Mouse (Mus musculus) ovary, adult 18-20 months (tissue): Measurements from ENCODE around the gene Olfr867.

Experiments
- DNase-seq: peaks from one replicate; pipeline ENCODE4 v3.0.0; 2022; ENCODE audit warnings: low spot score, mixed read lengths

The Olfr867 gene

DNA sequence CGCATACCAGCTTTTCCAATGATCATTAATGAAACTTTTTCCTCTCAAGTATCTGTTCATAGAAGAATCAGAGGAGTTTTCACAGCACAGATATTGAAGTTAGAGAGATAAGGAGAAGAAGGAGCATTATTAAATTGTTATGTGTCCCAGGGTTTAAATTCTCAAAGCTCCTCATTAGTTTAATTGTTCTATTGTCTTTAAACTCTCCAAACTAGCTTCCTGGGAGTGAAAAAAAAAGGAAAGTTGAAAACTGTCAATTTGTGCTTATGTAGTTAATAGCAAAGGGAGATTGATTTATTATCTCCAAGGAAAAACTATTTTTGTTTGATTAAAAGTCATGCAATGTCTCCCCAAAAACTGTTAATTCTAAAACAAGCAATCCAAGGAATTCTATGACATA is at the start of gene Olfr867:
Gene Olfr867 (minus strand): TSS at position 101 of the 400 bp plus-strand sequence.
- DNase-seq = no peak

DNA sequence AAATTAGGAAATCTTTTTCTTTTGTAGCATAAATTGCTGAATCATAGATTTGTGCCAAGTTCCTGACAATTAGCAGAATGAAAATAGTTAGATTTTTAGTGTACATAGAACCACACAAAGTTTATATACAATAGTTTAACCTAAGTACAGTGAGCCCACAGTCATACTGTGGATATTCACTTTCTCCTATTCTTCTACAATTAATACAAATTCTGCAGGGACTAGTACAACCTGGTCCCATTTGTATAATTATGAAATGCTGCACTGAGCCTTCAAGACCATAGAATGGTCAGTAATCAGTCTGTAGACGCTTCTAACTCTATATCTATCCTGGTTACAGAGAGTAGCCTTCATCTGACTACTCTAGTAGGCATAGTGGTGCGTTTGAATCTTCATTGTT is 41.0 kb upstream of the Olfr867 start, which contains the start of gene Olfr868:
Gene Olfr868 (plus strand): TSS at position 301 of the 400 bp plus-strand sequence.
- no peak for DNase-seq

DNA sequence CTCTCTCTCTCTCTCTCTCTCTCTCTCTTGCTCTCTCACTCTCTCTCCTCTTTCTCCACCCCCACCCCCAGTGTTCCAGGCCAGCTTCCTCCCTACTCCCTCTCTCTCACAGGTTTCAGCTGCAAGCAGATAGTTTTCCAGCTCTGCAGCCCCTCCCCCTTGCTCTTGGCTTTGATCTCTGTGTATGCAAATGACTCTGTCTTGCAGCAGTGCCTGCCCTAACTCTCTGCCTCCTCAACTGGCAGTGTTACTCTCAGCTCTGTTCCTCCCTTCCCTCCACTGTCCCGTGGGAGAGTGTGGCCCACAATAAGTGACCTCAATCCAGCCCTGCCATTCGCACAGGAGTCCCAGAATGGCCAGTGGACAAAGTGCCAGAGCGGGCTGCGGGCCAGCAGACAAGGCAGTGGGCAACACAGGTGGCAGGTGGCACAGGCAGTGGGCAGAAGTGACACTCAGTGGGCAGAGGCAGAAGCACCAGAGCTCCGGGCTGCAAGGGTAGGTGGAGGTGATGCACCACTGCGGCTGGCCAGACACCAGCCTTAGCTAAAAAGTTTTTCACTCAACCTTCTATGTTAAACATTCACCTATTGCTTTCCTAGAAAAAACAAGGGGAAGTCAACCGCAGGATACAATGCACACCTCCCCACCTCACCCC is 16.3 kb upstream of the Olfr867 start:
- no peak for DNase-seq

DNA sequence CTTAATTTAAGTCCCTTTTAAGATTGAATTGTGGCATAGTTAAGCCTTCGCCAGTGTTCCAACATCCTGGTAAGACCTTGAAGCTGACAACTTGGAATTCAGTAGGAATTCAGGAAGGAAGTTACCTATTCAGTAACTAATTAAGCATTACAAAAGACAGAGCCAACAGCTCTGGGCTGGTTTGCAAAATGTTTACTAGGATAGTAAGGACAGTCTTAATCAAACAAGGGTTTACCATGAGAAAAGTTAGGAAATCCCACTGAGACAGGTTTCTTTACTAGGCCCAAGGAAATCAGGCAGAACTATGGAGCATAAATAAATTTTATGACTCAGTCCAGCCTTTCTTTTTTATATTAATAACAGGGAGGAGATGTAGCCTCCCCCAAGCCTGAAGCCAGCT is 13.9 kb upstream of the Olfr867 start:
- DNase-seq = no peak

DNA sequence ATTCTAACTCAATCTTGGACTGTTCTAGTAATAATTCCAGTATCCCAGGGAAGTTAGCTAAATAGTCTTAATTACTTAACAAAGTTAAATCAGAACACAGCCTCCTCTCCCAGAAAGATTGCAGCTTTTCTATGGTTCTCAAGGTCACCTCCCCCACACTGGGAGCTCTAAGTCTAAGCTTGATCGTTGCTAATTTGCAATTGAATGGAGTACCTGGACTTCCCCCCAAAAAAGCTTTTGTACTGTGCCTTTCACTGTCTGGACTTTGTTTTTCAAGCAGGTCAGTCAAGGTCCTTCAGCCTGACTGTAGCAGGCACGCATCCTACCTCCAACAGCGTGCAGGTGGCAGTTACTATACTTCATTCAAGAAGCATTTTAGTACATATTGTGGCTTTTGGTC is 12.9 kb upstream of the Olfr867 start:
- DNase-seq = no peak

DNA sequence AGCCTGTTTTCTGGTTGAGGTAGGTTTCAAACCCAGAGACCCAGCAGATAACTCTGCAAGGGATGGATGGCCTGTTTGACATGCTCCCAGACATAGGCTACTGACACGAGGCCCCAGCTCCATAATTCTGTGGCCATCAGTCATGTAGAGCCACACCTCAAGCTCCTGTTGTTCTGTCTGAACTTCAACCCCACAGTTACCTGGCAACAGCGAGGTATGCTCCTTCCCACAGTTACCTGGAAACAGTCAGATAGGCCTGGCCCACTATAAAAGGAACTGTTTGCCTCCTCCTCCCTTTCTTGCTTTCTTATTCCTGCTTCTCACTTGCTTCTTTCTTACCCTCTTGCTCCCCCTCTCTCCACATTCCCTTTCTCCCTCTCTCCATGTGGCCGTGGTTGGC is 9.4 kb downstream of the Olfr867 start:
- no peak for DNase-seq

DNA sequence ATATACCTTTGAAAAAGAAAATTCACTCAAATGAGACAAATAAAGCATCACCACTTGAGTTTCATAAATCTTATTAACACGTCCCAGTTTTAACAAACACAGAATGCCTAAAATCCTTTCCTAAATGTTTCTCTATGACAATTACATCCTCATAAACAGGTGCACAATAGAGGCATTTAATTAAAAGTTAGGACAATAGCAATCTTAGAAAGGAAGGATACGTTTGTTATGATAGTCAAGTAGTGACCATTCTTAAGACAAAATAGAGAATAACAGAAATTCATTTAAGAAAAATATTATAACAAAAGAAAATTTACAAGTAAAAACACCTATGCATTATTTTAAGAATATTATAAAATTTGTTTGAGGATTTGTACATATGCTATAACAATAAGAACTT is 29.4 kb downstream of the Olfr867 start, which contains the start of gene Olfr866:
Gene Olfr866 (minus strand): TSS at position 101 of the 400 bp plus-strand sequence.
- DNase-seq = no peak
